Mouse (Mus musculus): ENCODE data around the gene Wdr81. TPM values are rescaled to one million over a fixed set of nuclear protein-coding genes. Genes with fewer than 3 reads are reported as not detected.

The Wdr81 gene
- polyA plus RNA-seq, 1 experiment from 2014 or later: 7.2 TPM

GRCm38 (mm10) chr11:75462253-75462783, 7.8 kb upstream of the Wdr81 start:
- peaks cover 13% of the 10 kb centered on the region for H3K36me3 ChIP-seq (ENCODE audit: insufficient read depth, low read length)
- H3K9ac ChIP-seq (replicated peaks; ENCODE audit: low read depth): peak overlapping the region; percentile 99
- peak overlapping the region; percentile 98 for H3K4me3 ChIP-seq (ENCODE audit: low read depth, low read length)
- H3K4me2 ChIP-seq (replicated peaks; ENCODE audit: low read depth, low read length): peak overlapping the region; percentile 88
- peak overlapping the region; percentile 98 for H3K27ac ChIP-seq (ENCODE audit: low read length)
- H3K9me3 ChIP-seq (ENCODE audit: low read length): no peaks in the 10 kb centered on the region
- H3K4me1 ChIP-seq (ENCODE audit: insufficient read depth, low read depth, low read length): peaks cover 11% of the 10 kb centered on the region; the same call in 1 of the 2 replicates
- peak; percentile 32 for ATAC-seq
- peak; percentile 93 for DNase-seq (ENCODE audit: low spot score)
- no peaks in the 10 kb centered on the region for H3K27me3 ChIP-seq (replicated peaks; ENCODE audit: insufficient read depth, low read length)
- TF ChIP-seq EP300 (IDR thresholded peaks at IDR 0.05) (no peak), CTCF (IDR thresholded peaks at IDR 0.05) (no peak)
- 4% methylated on average over 10 of the region's 16 CpGs for WGBS

- H3K4me3 ChIP-seq (ENCODE audit: low read depth, low read length): peak overlapping the region; percentile 98
- DNase-seq (ENCODE audit: low spot score): no peak
- H3K27ac ChIP-seq (ENCODE audit: low read length): peak overlapping the region; percentile 98
- H3K4me2 ChIP-seq (replicated peaks; ENCODE audit: low read depth, low read length): peak overlapping the region; percentile 88
- TF ChIP-seq EP300 (IDR thresholded peaks at IDR 0.05) (no peak), CTCF (IDR thresholded peaks at IDR 0.05) (no peak)
- H3K9me3 ChIP-seq (ENCODE audit: low read length): no peaks in the 10 kb centered on the region
- WGBS: 0% methylated on average over 20 of the region's 30 CpGs
- peak overlapping the region; percentile 99 for H3K9ac ChIP-seq (replicated peaks; ENCODE audit: low read depth)
- peaks cover 11% of the 10 kb centered on the region; the same call in 1 of the 2 replicates for H3K4me1 ChIP-seq (ENCODE audit: insufficient read depth, low read depth, low read length)
- H3K36me3 ChIP-seq (ENCODE audit: insufficient read depth, low read length): peaks cover 13% of the 10 kb centered on the region
- no peak for ATAC-seq
- H3K27me3 ChIP-seq (replicated peaks; ENCODE audit: insufficient read depth, low read length): no peaks in the 10 kb centered on the region
These were observed 7.3 kb upstream of the Wdr81 start for GRCm38 (mm10) chr11:75461743-75462252.

GRCm38 (mm10) chr11:75460844-75461742, 6.6 kb upstream of the Wdr81 start, which contains the start of gene Tlcd2:
TSS of gene Tlcd2 (plus strand) at chr11:75461715.
- H3K36me3 ChIP-seq (ENCODE audit: insufficient read depth, low read length): peaks cover 13% of the 10 kb centered on the region

GRCm38 (mm10) chr11:75460103-75460843, 5.8 kb upstream of the Wdr81 start:
- peak; percentile 91 for TF ChIP-seq EP300 (IDR thresholded peaks at IDR 0.05)
- TF ChIP-seq CTCF (IDR thresholded peaks at IDR 0.05): no peak
- ATAC-seq: peak; percentile 46

More at GRCm38 (mm10) chr11:75460844-75461742, 6.6 kb upstream of the Wdr81 start, which contains the start of gene Tlcd2:
- H3K9ac ChIP-seq (replicated peaks; ENCODE audit: low read depth): peak within 1 kb of the TSS; percentile 99
- peak within 1 kb of the TSS; percentile 88 for H3K4me2 ChIP-seq (replicated peaks; ENCODE audit: low read depth, low read length)
- ATAC-seq: peak; percentile 89
- H3K4me3 ChIP-seq (ENCODE audit: low read depth, low read length): peak within 1 kb of the TSS; percentile 98
- no peaks in the 10 kb centered on the region for H3K9me3 ChIP-seq (ENCODE audit: low read length)
- no peaks in the 10 kb centered on the region for H3K27me3 ChIP-seq (replicated peaks; ENCODE audit: insufficient read depth, low read length)
- peak within 1 kb of the TSS; percentile 98 for H3K27ac ChIP-seq (ENCODE audit: low read length)
- under 1% methylated on average over 46 of the region's 46 CpGs for WGBS
- H3K4me1 ChIP-seq (ENCODE audit: insufficient read depth, low read depth, low read length): peaks cover 11% of the 10 kb centered on the region; the same call in 1 of the 2 replicates
- peak; percentile 100 for DNase-seq (ENCODE audit: low spot score)
- TF ChIP-seq EP300 (IDR thresholded peaks at IDR 0.05) (peak; percentile 75), CTCF (IDR thresholded peaks at IDR 0.05) (no peak)

GRCm38 (mm10) chr11:75459751-75460102, 5.2 kb upstream of the Wdr81 start:
- 20% methylated on average over 5 of the region's 5 CpGs for WGBS
- peaks cover 14% of the 10 kb centered on the region; the same call in 1 of the 2 replicates for H3K4me1 ChIP-seq (ENCODE audit: insufficient read depth, low read depth, low read length)
- H3K4me3 ChIP-seq (ENCODE audit: low read depth, low read length): no peak overlapping the region
- H3K27me3 ChIP-seq (replicated peaks; ENCODE audit: insufficient read depth, low read length): no peaks in the 10 kb centered on the region
- TF ChIP-seq CTCF (IDR thresholded peaks at IDR 0.05): no peak
- TF ChIP-seq EP300 (IDR thresholded peaks at IDR 0.05): no peak
- H3K4me2 ChIP-seq (replicated peaks; ENCODE audit: low read depth, low read length): peak overlapping the region; percentile 79
- DNase-seq (ENCODE audit: low spot score): no peak
- no peak overlapping the region for H3K9ac ChIP-seq (replicated peaks; ENCODE audit: low read depth)
- 0 out of 2 replicates have a peak, but pooled peaks cover 4% of the 10 kb centered on the region for H3K36me3 ChIP-seq (ENCODE audit: insufficient read depth, low read length)
- H3K27ac ChIP-seq (ENCODE audit: low read length): peak overlapping the region; percentile 98
- ATAC-seq: no peak
- no peaks in the 10 kb centered on the region for H3K9me3 ChIP-seq (ENCODE audit: low read length)

More at GRCm38 (mm10) chr11:75460103-75460843, 5.8 kb upstream of the Wdr81 start:
- Histone ChIP-seq H3K27ac (ENCODE audit: low read length) (peak overlapping the region; percentile 98), H3K9ac (replicated peaks; ENCODE audit: low read depth) (peak overlapping the region; percentile 46), H3K4me2 (replicated peaks; ENCODE audit: low read depth, low read length) (peak overlapping the region; percentile 79), H3K36me3 (ENCODE audit: insufficient read depth, low read length) (peaks cover 7% of the 10 kb centered on the region; the same call in 1 of the 2 replicates), H3K4me3 (ENCODE audit: low read depth, low read length) (peak overlapping the region; percentile 40), H3K27me3 (replicated peaks; ENCODE audit: insufficient read depth, low read length) (no peaks in the 10 kb centered on the region), H3K9me3 (ENCODE audit: low read length) (no peaks in the 10 kb centered on the region), H3K4me1 (ENCODE audit: insufficient read depth, low read depth, low read length) (peaks cover 11% of the 10 kb centered on the region; the same call in 1 of the 2 replicates)
- DNase-seq (ENCODE audit: low spot score): peak; percentile 99
- WGBS: 2% methylated on average over 19 of the region's 19 CpGs
